Mouse (Mus musculus): ENCODE data around the gene Hist1h2ap.
"Not testable (repeated sequence)": the region's sequence is repeated elsewhere in the genome, so short reads cannot be mapped to it uniquely, and the experiment has no call there.

DNA sequence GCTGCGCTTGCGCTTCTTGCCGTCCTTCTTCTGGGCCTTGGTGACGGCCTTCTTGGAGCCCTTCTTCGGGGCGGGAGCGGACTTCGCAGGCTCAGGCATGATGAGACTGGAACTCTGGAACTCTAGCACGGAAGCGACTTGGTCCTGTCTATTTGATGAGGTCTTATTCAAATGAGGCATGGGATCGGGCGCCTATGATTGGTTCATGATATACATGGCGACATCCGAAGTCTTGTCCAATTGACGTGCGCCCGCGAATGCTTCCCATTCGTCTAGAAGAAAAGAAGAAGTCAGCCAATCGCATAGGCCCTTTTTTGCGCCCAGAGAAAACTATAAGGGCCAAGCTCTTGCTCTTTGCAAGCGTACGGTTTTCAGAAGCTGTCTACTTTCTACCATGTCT, 23.2 kb downstream of the Hist1h2ap start, which contains the start of the genes Hist1h2bq and Hist1h2ao:
- TF ChIP-seq POLR2A (IDR thresholded peaks at IDR 0.05; ENCODE audit: borderline replicate concordance, extremely low read depth, insufficient read depth, insufficient read length, poor library complexity, severe bottlenecking); CTCF (IDR thresholded peaks at IDR 0.05; ENCODE audit: borderline replicate concordance, extremely low read depth, insufficient read depth, insufficient read length): not testable (repeated sequence)

Measured in brain, embryonic 14.5 days (tissue).